Mouse (Mus musculus) adrenal gland, adult (tissue): ENCODE data around the gene Arhgef12.
A peak's percentile ranks its signal among the peaks of the same experiment; 100 is the strongest.
"Not testable (repeated sequence)": the region's sequence is repeated elsewhere in the genome, so short reads cannot be mapped to it uniquely, and the experiment has no call there.

ENCODE experiments used
- DNase-seq, 2 experiments: peaks; one replicate each; pipeline ENCODE4 v3.0.0; 2022 to 2023; ENCODE audit warnings: low spot score in 1 of 2; ENCODE audit not compliant: inconsistent age in 2 of 2

Arhgef12 gene

GRCm38 (mm10) chr9:43011061-43011460 lies 96.0 kb downstream of the Arhgef12 start:
- DNase-seq: peak; percentile 83 to 89

GRCm38 (mm10) chr9:43003881-43004280 lies 103.2 kb downstream of the Arhgef12 start:
- DNase-seq: peak in 1 of 2 experiments; percentile 49

- DNase-seq: no peak
Measured at GRCm38 (mm10) chr9:43003017-43003416, 104.0 kb downstream of the Arhgef12 start.

- peak; percentile 68 to 84 for DNase-seq
Measured at GRCm38 (mm10) chr9:43000595-43001250, 106.3 kb downstream of the Arhgef12 start.

- DNase-seq: peak in 1 of 2 experiments; percentile 89
Measured at GRCm38 (mm10) chr9:43000070-43000469, 107.0 kb downstream of the Arhgef12 start.

GRCm38 (mm10) chr9:42997526-42997925 lies 109.5 kb downstream of the Arhgef12 start:
- DNase-seq: no peak

- peak in 1 of 2 experiments; percentile 63 for DNase-seq
Measured at GRCm38 (mm10) chr9:42995298-42995697, 111.7 kb downstream of the Arhgef12 start.

- DNase-seq: no peak
Measured at GRCm38 (mm10) chr9:42994708-42995107, 112.3 kb downstream of the Arhgef12 start.

- peak; percentile 57 to 86 for DNase-seq
Measured at GRCm38 (mm10) chr9:42993659-42994058, 113.4 kb downstream of the Arhgef12 start.

- DNase-seq: peak in 1 of 2 experiments; percentile 43
Measured at GRCm38 (mm10) chr9:42987988-42988387, 119.1 kb downstream of the Arhgef12 start.

GRCm38 (mm10) chr9:42968894-42969521 lies 138.0 kb downstream of the Arhgef12 start:
- DNase-seq: no peak

- DNase-seq: peak; percentile 74 to 76
Measured at GRCm38 (mm10) chr9:42967731-42968130, 139.3 kb downstream of the Arhgef12 start.

GRCm38 (mm10) chr9:42964809-42965208 lies 142.2 kb downstream of the Arhgef12 start:
- DNase-seq: not testable (repeated sequence)

GRCm38 (mm10) chr9:42964366-42964765 lies 142.7 kb downstream of the Arhgef12 start:
- DNase-seq: no peak

- DNase-seq: no peak
Measured at GRCm38 (mm10) chr9:42962506-42962905, 144.5 kb downstream of the Arhgef12 start.

GRCm38 (mm10) chr9:42958401-42958800 lies 148.6 kb downstream of the Arhgef12 start:
- DNase-seq: peak in 1 of 2 experiments; percentile 68

- DNase-seq: no peak
Measured at GRCm38 (mm10) chr9:42948381-42948780, 158.7 kb downstream of the Arhgef12 start.

GRCm38 (mm10) chr9:42945174-42945573 lies 161.9 kb downstream of the Arhgef12 start:
- no peak for DNase-seq

- peak; percentile 87 to 95 for DNase-seq
Measured at GRCm38 (mm10) chr9:42944536-42945006, 162.5 kb downstream of the Arhgef12 start.

GRCm38 (mm10) chr9:42943781-42944535 lies 163.1 kb downstream of the Arhgef12 start, which contains the start of gene Grik4:
Gene Grik4, minus strand, starts transcription at chr9:42944493.
- DNase-seq: peak in 1 of 2 experiments; percentile 61

GRCm38 (mm10) chr9:42943057-42943529 lies 163.9 kb downstream of the Arhgef12 start:
- DNase-seq: peak in 1 of 2 experiments; percentile 47
